Mouse (Mus musculus): ENCODE measurements around the gene Cpsf4l.

The Cpsf4l gene

GRCm38 (mm10) chr11:113709731-113710256, at the start of gene Cpsf4l:
Gene Cpsf4l, minus strand, starts transcription at chr11:113710017.
- DNase-seq (ENCODE audit: low read depth, low spot score): no peak

GRCm38 (mm10) chr11:113758851-113759250, 49.0 kb upstream of the Cpsf4l start:
- no peak for DNase-seq (ENCODE audit: low read depth, low spot score)

- no peak for DNase-seq (ENCODE audit: low read depth, low spot score)
Observed at GRCm38 (mm10) chr11:113756578-113756977, 46.8 kb upstream of the Cpsf4l start.

GRCm38 (mm10) chr11:113755878-113756277, 46.1 kb upstream of the Cpsf4l start:
- no peak for DNase-seq (ENCODE audit: low read depth, low spot score)

GRCm38 (mm10) chr11:113754845-113755244, 45.0 kb upstream of the Cpsf4l start:
- DNase-seq (ENCODE audit: low read depth, low spot score): no peak

GRCm38 (mm10) chr11:113752685-113753430, 43.0 kb upstream of the Cpsf4l start:
- DNase-seq (ENCODE audit: low read depth, low spot score): no peak

- DNase-seq (ENCODE audit: low read depth, low spot score): no peak
Observed at GRCm38 (mm10) chr11:113752158-113752661, 42.4 kb upstream of the Cpsf4l start.

- peak; percentile 87 for DNase-seq (ENCODE audit: low read depth, low spot score)
Observed at GRCm38 (mm10) chr11:113751484-113752084, 41.8 kb upstream of the Cpsf4l start, which contains the start of gene Cdc42ep4. Gene Cdc42ep4, minus strand, starts transcription at chr11:113751881.

GRCm38 (mm10) chr11:113750571-113751483, 41.0 kb upstream of the Cpsf4l start:
- peak; percentile 70 for DNase-seq (ENCODE audit: low read depth, low spot score)

GRCm38 (mm10) chr11:113749749-113750351, 40.0 kb upstream of the Cpsf4l start:
- peak; percentile 60 for DNase-seq (ENCODE audit: low read depth, low spot score)

GRCm38 (mm10) chr11:113748797-113749521, 39.1 kb upstream of the Cpsf4l start:
- DNase-seq (ENCODE audit: low read depth, low spot score): no peak

GRCm38 (mm10) chr11:113747725-113748380, 38.0 kb upstream of the Cpsf4l start:
- DNase-seq (ENCODE audit: low read depth, low spot score): no peak

- DNase-seq (ENCODE audit: low read depth, low spot score): no peak
Observed at GRCm38 (mm10) chr11:113747056-113747455, 37.2 kb upstream of the Cpsf4l start.

GRCm38 (mm10) chr11:113745961-113746360, 36.1 kb upstream of the Cpsf4l start:
- no peak for DNase-seq (ENCODE audit: low read depth, low spot score)

- no peak for DNase-seq (ENCODE audit: low read depth, low spot score)
Observed at GRCm38 (mm10) chr11:113742998-113743397, 33.2 kb upstream of the Cpsf4l start.

GRCm38 (mm10) chr11:113740100-113740499, 30.3 kb upstream of the Cpsf4l start:
- no peak for DNase-seq (ENCODE audit: low read depth, low spot score)

- DNase-seq (ENCODE audit: low read depth, low spot score): no peak
Observed at GRCm38 (mm10) chr11:113739213-113739612, 29.4 kb upstream of the Cpsf4l start.

GRCm38 (mm10) chr11:113737912-113738311, 28.1 kb upstream of the Cpsf4l start:
- no peak for DNase-seq (ENCODE audit: low read depth, low spot score)

- no peak for DNase-seq (ENCODE audit: low read depth, low spot score)
Observed at GRCm38 (mm10) chr11:113737553-113737854, 27.7 kb upstream of the Cpsf4l start.
